Mouse (Mus musculus) intestine, embryonic 14.5 days (tissue): ENCODE results near the gene Il3. TPM values are rescaled to one million over a fixed set of nuclear protein-coding genes. Genes with fewer than 3 reads are reported as not detected.
A peak's percentile ranks its signal among the peaks of the same experiment; 100 is the strongest.
"Not testable (repeated sequence)": the region's sequence is repeated elsewhere in the genome, so short reads cannot be mapped to it uniquely, and the experiment has no call there.

Source experiments
- ATAC-seq: fragments of 200-750 bp; cut with Nextera tagmentation; replicated peaks from 2 replicates; pipeline ENCODE4 v1.8.0; 2017; ENCODE audit warnings: low read depth, moderate number of reproducible peaks, moderate TSS enrichment, moderate library complexity; ENCODE audit not compliant: low FRiP score, low TSS enrichment
- DNase-seq: peaks from one replicate; pipeline ENCODE4 v3.0.0-alpha.2; 2018; ENCODE audit warnings: low spot score
- H3K27ac ChIP-seq: fragments of 300-500 bp; sonication (generic); 2 replicates; pipeline ENCODE4 v1.5.1; 2014; ENCODE audit warnings: low read depth, mild to moderate bottlenecking, control low read depth
- H3K27me3 ChIP-seq: fragments of 300-500 bp; sonication (generic); replicated peaks from 2 replicates; pipeline ENCODE4 v1.6.1; 2014; ENCODE audit warnings: low read length, control low read depth; ENCODE audit not compliant: control insufficient read depth, insufficient read depth
- H3K36me3 ChIP-seq: fragments of 300-500 bp; sonication (generic); 2 replicates; pipeline ENCODE4 v1.6.1; 2014; ENCODE audit warnings: low read length, control low read depth; ENCODE audit not compliant: control insufficient read depth, insufficient read depth
- H3K4me1 ChIP-seq: fragments of 300-500 bp; sonication (generic); replicated peaks from 2 replicates; pipeline ENCODE4 v1.6.1; 2014; ENCODE audit warnings: low read length, control low read depth, mixed read lengths; ENCODE audit not compliant: control insufficient read depth, insufficient read depth
- H3K4me2 ChIP-seq: fragments of 300-500 bp; sonication (generic); 2 replicates; pipeline ENCODE4 v1.6.1; 2014; ENCODE audit warnings: low read length
- H3K4me3 ChIP-seq: fragments of 300-500 bp; sonication (generic); 2 replicates; pipeline ENCODE4 v1.5.1; 2014; ENCODE audit warnings: low read depth, low read length, control low read depth, mixed read lengths
- H3K9ac ChIP-seq: fragments of 300-500 bp; sonication (generic); 2 replicates; pipeline ENCODE4 v1.6.1; 2014; ENCODE audit warnings: mild to moderate bottlenecking, low read length
- H3K9me3 ChIP-seq: fragments of 300-500 bp; sonication (generic); 2 replicates; pipeline ENCODE4 v1.6.1; 2016; ENCODE audit warnings: low read length, control low read depth; ENCODE audit not compliant: control insufficient read depth
- WGBS: fragments of 180-500 bp; shearing (Covaris S2); extraction: QIAGEN DNeasy Blood & Tissue Kit; methylation state at CpG from one replicate; pipeline ENCODE4 v1.1.7; 2014; 5-methylcytosine and 5-hydroxymethylcytosine counted together
- polyA plus RNA-seq: library from polyadenylated mRNA; unstranded; fragments of >200 nt; fragmentation: Nextera tagmentation; extraction: Ambion mirVana; gene quantifications from 2 replicates; pipeline ENCODE4 v1.2.1, GENCODE M21; 2014

The Il3 gene
- polyA plus RNA-seq, 1 experiment from 2014 or later = not detected

DNA sequence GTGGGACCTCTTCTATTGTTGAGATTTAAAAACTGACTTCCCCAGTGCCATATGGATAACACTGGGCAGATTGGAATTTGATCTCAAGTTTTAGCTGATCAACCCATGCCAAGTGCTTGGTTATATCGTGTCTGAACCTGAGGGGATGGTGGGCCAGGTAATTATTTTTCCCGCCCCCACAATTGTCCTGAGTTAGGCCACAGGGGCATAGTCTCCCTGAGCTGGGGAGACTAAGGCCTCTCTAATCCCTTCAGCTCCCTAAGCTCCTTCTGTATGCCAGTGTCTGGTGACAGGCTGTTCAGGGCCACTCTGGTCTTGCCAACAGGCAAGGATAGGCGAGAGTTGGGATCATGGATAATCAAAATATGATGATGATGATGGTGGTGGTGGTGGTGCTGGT lies 38.3 kb upstream of the Il3 start:
- ATAC-seq = no peak
- Histone ChIP-seq H3K4me3 (no peak overlapping the region), H3K4me1 (0 out of 2 replicates have a peak, but pooled peaks cover 4% of the 10 kb centered on the region), H3K36me3 (no peaks in the 10 kb centered on the region), H3K9me3 (no peaks in the 10 kb centered on the region), H3K27me3 (0 out of 2 replicates have a peak, but pooled peaks cover 9% of the 10 kb centered on the region), H3K9ac (no peak overlapping the region), H3K4me2 (no peak overlapping the region), H3K27ac (no peak overlapping the region)
- DNase-seq = no peak
- 88% methylated on average over 3 of the region's 3 CpGs for WGBS

DNA sequence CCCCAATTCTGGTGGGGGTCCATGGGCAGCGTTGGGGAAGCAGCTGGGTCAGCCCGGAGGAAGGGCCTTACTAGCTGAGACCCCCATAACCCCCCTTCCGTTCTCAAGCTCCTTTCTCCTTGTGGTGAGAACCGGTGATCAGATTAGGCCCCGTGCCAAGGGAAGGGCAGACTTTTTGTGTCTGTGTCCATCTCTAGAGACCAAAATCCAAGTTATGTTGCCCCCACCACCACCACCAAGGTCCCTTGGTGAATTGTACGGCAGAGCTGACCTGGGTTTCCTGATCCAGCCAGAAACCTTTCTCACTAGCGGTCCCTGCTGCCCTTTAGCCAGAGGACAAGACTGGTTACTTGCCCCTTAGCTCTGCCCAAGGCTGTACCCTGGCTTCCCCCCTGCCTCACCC lies 37.4 kb upstream of the Il3 start:
- Histone ChIP-seq H3K4me2 (peak overlapping the region; percentile 93), H3K27me3 (0 out of 2 replicates have a peak, but pooled peaks cover 9% of the 10 kb centered on the region), H3K36me3 (no peaks in the 10 kb centered on the region), H3K4me3 (peak overlapping the region; percentile 53), H3K4me1 (0 out of 2 replicates have a peak, but pooled peaks cover 4% of the 10 kb centered on the region), H3K27ac (no peak overlapping the region), H3K9ac (peak overlapping the region; percentile 45), H3K9me3 (no peaks in the 10 kb centered on the region)
- WGBS = 6% methylated on average over 7 of the region's 7 CpGs
- no peak for DNase-seq
- no peak for ATAC-seq

DNA sequence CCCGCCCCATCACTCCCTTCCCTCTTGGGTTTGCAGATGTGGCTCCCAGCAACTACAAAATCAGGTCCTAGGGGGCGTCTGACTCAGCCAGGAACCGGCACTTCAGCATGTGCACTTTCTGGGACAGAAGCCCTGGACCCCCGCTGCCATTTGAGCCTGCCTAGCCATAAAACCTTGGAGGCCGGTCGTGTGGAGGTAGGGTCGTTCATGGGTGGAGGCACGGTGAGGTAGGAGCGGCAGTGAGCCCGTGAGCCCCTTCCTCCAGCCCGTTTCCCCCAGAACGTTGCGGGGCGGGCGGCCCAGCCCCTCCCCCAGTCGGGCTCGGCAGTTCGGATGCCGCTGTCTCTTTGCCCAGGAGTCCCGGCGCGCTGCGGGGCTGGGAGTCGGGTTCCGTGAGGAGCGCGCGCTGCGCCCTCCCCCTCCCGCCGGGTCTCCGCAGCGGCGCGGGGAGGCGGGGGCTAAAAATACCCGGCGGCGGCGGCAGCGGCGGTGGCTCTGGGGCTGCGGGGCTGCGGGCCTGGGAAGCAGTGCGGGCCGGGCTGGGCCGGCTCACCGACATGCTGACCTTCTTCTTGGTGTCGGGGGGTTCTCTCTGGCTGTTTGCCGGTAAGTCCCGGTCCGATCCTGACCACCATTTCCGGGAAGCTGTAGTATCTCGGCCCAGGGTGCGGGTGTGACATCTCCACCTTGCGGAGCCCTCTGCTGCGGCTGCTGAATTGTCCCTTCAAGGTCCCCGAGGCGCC lies 36.8 kb upstream of the Il3 start, which contains the start of gene Acsl6:
Gene Acsl6 (plus strand): TSS at position 71 of the 743 bp plus-strand sequence.
- Histone ChIP-seq H3K9ac (peak within 1 kb of the TSS; percentile 45), H3K9me3 (0 out of 2 replicates have a peak, but pooled peaks cover under 1% of the 10 kb centered on the region), H3K4me2 (peak within 1 kb of the TSS; percentile 93), H3K4me1 (0 out of 2 replicates have a peak, but pooled peaks cover 4% of the 10 kb centered on the region), H3K27ac (no peak within 1 kb of the TSS), H3K4me3 (peak within 1 kb of the TSS; percentile 53), H3K27me3 (0 out of 2 replicates have a peak, but pooled peaks cover 9% of the 10 kb centered on the region), H3K36me3 (no peaks in the 10 kb centered on the region)
- DNase-seq (peak; percentile 70), ATAC-seq (0 out of 2 replicates have a peak, but pooled peaks have one; percentile 32)
- WGBS = under 1% methylated on average over 56 of the region's 59 CpGs

DNA sequence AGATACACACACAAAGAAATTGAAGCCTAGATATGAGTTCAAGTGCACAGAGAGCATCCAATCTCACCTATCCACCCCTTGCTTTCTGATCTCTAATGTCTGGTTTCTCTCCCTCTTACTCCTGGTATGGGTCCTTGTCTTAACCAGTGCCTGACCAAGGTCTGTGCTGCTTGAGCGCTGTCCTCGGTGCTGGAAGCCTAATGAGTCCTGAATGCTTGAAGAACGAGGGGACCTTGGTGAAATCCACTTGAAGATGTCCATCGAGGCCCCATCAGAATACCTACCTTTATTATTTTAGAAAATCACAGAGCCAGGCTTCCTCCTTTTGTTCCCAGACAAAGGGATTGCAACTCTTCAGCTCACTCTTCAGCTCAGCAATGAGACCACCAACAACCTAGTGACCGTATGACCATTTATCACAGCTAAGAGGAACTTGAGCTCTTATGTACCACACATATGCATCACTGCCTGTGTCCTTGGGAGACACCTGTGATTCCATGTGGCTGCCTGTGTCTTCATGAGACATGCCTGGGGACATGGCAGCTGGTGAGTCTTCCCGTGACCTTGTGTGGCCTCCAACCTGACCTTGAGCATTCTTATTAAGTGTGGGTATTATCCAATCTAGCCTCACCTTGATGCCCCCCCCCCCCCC lies 36.1 kb upstream of the Il3 start:
- 19% methylated on average over 6 of the region's 6 CpGs for WGBS
- DNase-seq = peak; percentile 84
- H3K4me2 ChIP-seq = peak overlapping the region; percentile 93

DNA sequence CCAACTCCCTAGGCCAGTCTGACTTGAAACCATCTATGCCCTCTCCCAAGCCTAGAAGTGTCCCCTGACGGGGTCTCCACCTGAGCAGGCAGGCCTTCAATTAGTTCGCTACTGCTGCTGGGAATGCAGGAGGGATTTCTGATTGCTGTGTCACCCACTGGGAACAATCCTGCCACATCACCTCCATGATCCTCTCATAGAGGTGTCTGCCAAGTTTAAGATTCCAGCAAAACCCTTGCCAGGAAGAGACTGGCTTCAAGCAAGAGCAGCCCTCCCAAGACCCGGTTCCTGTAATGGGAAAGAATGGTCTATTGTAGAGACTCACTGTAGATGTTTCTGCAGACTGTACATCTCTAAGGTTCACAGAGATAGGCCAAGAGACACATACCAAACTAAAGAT lies 35.5 kb upstream of the Il3 start:
- Histone ChIP-seq H3K9ac (no peak overlapping the region), H3K4me3 (no peak overlapping the region), H3K4me1 (0 out of 2 replicates have a peak, but pooled peaks cover 4% of the 10 kb centered on the region), H3K36me3 (no peaks in the 10 kb centered on the region), H3K9me3 (0 out of 2 replicates have a peak, but pooled peaks cover 2% of the 10 kb centered on the region), H3K27ac (no peak overlapping the region), H3K4me2 (no peak overlapping the region), H3K27me3 (0 out of 2 replicates have a peak, but pooled peaks cover 9% of the 10 kb centered on the region)
- DNase-seq (no peak), ATAC-seq (no peak)
- WGBS = 90% methylated on average over 3 of the region's 3 CpGs

More for the DNA sequence above, 36.1 kb upstream of the Il3 start:
- no peak overlapping the region for H3K9ac ChIP-seq
- 0 out of 2 replicates have a peak, but pooled peaks cover 4% of the 10 kb centered on the region for H3K4me1 ChIP-seq
- 0 out of 2 replicates have a peak, but pooled peaks cover 9% of the 10 kb centered on the region for H3K27me3 ChIP-seq
- 0 out of 2 replicates have a peak, but pooled peaks cover 2% of the 10 kb centered on the region for H3K9me3 ChIP-seq
- ATAC-seq = no peak
- H3K27ac ChIP-seq = no peak overlapping the region
- H3K36me3 ChIP-seq = no peaks in the 10 kb centered on the region
- H3K4me3 ChIP-seq = 0 out of 2 replicates have a peak overlapping the region, but pooled peaks have one; percentile 53

DNA sequence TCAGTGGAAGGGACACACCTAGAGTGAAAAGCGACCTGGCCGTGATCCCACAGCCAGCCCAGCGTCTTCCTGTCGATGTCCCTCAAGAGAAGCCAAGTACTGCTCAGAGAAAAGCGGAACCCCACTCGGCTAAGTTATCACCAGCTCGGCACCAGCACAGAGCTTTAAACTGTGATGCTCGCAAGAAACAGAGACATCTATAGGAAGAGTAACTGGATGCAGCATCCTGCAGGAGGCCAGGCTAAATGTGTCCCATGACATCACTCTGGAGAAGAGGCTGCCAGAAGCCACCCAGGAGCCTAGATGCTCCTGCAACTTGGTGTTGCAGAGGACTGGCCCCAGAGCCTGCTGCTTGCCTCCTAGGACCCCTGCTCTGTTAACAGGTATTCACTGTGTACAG lies 34.9 kb upstream of the Il3 start:
- Histone ChIP-seq H3K4me2 (no peak overlapping the region), H3K4me1 (0 out of 2 replicates have a peak, but pooled peaks cover 4% of the 10 kb centered on the region), H3K9ac (no peak overlapping the region), H3K27me3 (0 out of 2 replicates have a peak, but pooled peaks cover 9% of the 10 kb centered on the region), H3K36me3 (no peaks in the 10 kb centered on the region), H3K27ac (no peak overlapping the region), H3K9me3 (0 out of 2 replicates have a peak, but pooled peaks cover 2% of the 10 kb centered on the region), H3K4me3 (no peak overlapping the region)
- DNase-seq = no peak
- ATAC-seq = no peak
- 86% methylated on average over 8 of the region's 8 CpGs for WGBS

DNA sequence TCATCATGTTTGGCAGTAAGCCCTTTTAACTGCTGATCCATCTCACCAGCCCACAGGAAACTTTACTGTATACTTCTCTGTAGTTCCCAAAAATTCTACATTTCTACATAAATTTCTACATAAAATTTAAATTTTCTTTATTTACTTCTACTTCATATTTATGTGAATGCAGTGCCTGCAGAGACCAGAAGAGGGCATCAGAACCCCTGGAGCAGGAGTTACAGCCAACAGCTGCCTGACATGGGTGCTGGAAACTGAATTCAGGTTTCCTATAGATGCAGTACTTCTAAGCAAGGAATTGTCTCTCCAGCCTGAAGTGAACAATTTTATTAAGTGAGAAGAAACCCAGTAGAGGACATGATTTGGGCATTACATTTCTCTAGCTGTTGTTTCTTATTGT lies 31.7 kb upstream of the Il3 start:
- no peak overlapping the region for H3K9ac ChIP-seq
- no peak for DNase-seq
- 0 out of 2 replicates have a peak, but pooled peaks cover 2% of the 10 kb centered on the region for H3K9me3 ChIP-seq
- H3K27me3 ChIP-seq = no peaks in the 10 kb centered on the region
- no peak overlapping the region for H3K27ac ChIP-seq
- no peaks in the 10 kb centered on the region for H3K4me1 ChIP-seq
- no peak for ATAC-seq
- no peaks in the 10 kb centered on the region for H3K36me3 ChIP-seq
- H3K4me3 ChIP-seq = no peak overlapping the region
- H3K4me2 ChIP-seq = no peak overlapping the region

DNA sequence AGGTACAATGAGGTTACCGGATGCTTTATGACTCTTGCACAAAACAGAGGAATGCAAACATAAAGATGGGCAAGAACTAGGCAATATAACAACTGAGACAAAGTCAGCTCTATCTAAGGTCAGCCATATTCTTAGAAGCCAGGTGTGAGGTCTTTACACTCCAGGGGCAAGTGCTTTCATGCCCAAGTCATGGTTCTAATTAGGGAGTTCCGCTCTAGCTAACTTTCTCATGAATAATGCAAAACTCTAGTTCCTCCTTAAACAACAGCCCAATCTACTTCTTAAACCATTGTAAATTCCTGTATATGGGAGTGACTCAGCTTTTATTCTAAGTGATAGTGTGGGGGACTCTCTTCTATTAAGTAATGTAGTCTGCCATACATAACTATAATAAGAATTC lies 30.4 kb upstream of the Il3 start:
- not testable (repeated sequence) for H3K4me3 ChIP-seq, H3K36me3 ChIP-seq, H3K27me3 ChIP-seq, H3K9ac ChIP-seq, ATAC-seq, DNase-seq, H3K4me2 ChIP-seq, H3K9me3 ChIP-seq, H3K27ac ChIP-seq, H3K4me1 ChIP-seq
- WGBS = 93% methylated on average over 2 of the region's 2 CpGs
